Mouse (Mus musculus): ENCODE results near the gene Txnip. TPM values are rescaled to one million over a fixed set of nuclear protein-coding genes. Genes with fewer than 3 reads are reported as not detected.

Txnip gene
- polyA plus RNA-seq, 1 experiment from 2014 or later: 502 TPM

DNA sequence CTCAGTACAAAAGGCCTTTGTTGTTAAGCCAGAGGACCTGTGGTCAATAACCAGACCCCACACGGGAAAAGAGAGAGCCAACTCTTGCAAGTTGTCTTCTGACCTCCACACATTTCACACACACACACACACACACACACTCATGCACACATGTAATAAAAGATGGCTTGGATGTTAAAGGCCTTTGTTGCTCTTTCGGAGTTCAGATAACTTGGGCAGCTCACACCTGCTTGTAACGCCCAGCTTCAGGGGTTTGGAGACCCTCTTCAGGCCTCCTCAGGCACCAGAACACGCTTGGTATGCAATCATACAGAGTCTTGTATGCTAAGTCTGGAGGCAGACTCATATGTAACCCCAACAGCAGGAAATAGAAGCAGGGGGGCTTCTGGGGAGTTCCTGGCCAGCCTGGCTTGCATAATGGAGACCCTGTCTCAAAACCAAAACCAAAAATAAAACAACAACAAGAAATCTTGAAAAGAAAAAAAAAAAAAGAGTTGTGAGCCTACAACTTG, 21.5 kb downstream of the Txnip start:
- H3K4me1 ChIP-seq (ENCODE audit: insufficient read depth, low read depth, low read length): peaks cover 23% of the 10 kb centered on the region
- H3K4me3 ChIP-seq (ENCODE audit: low read depth, low read length): 0 out of 2 replicates have a peak overlapping the region, but pooled peaks have one; percentile 12
- ATAC-seq (no peak), DNase-seq (ENCODE audit: low spot score) (no peak)
- 0 out of 2 replicates have a peak overlapping the region, but pooled peaks have one; percentile 12 for H3K9ac ChIP-seq (replicated peaks; ENCODE audit: low read depth)
- H3K27me3 ChIP-seq (replicated peaks; ENCODE audit: insufficient read depth, low read length): no peaks in the 10 kb centered on the region
- H3K4me2 ChIP-seq (replicated peaks; ENCODE audit: low read depth, low read length): peak overlapping the region; percentile 42
- WGBS: 66% methylated on average over 4 of the region's 4 CpGs
- no peaks in the 10 kb centered on the region for H3K36me3 ChIP-seq (ENCODE audit: insufficient read depth, low read length)
- no peaks in the 10 kb centered on the region for H3K9me3 ChIP-seq (ENCODE audit: low read length)
- TF ChIP-seq CTCF (IDR thresholded peaks at IDR 0.05): no peak
- TF ChIP-seq EP300 (IDR thresholded peaks at IDR 0.05): no peak
- H3K27ac ChIP-seq (ENCODE audit: low read length): peak overlapping the region; percentile 71

- peak; percentile 40 for ATAC-seq
- H3K27me3 ChIP-seq (replicated peaks; ENCODE audit: insufficient read depth, low read length): no peaks in the 10 kb centered on the region
- H3K9me3 ChIP-seq (ENCODE audit: low read length): no peaks in the 10 kb centered on the region
- WGBS: 8% methylated on average over 16 of the region's 16 CpGs
- TF ChIP-seq CTCF (IDR thresholded peaks at IDR 0.05) (peak; percentile 100), EP300 (IDR thresholded peaks at IDR 0.05) (peak; percentile 21; the same call in 1 of the 2 replicates)
- peak; percentile 96 for DNase-seq (ENCODE audit: low spot score)
- H3K27ac ChIP-seq (ENCODE audit: low read length): peak overlapping the region; percentile 71
- no peaks in the 10 kb centered on the region for H3K36me3 ChIP-seq (ENCODE audit: insufficient read depth, low read length)
- H3K4me1 ChIP-seq (ENCODE audit: insufficient read depth, low read depth, low read length): peaks cover 23% of the 10 kb centered on the region
- peak overlapping the region; percentile 42 for H3K4me2 ChIP-seq (replicated peaks; ENCODE audit: low read depth, low read length)
- H3K4me3 ChIP-seq (ENCODE audit: low read depth, low read length): 0 out of 2 replicates have a peak overlapping the region, but pooled peaks have one; percentile 12
- 0 out of 2 replicates have a peak overlapping the region, but pooled peaks have one; percentile 12 for H3K9ac ChIP-seq (replicated peaks; ENCODE audit: low read depth)
These were observed 22.2 kb downstream of the Txnip start for GRCm38 (mm10) chr3:96579885-96580454.

DNA sequence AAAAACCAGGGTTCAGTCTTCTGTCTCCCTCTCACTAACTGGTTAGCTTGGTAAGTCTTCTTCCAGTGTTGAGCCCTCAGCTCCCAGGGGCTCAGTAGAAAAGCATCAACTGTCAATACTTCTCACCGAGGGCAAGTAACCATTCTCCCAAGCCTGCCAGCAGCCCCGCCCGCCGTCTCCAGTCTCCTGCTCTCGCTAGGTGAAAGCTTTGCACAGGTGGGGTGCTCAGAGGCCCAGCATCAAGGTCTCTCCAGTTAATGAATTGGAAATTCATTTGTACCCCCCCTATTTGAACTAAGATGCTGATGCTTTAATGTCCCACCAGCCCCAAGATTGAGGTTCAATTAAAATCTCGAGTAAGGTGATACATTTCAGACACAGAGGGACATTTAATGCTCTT, 23.4 kb downstream of the Txnip start:
- Histone ChIP-seq H3K4me3 (ENCODE audit: low read depth, low read length) (no peak overlapping the region), H3K4me2 (replicated peaks; ENCODE audit: low read depth, low read length) (no peak overlapping the region), H3K9ac (replicated peaks; ENCODE audit: low read depth) (no peak overlapping the region), H3K36me3 (ENCODE audit: insufficient read depth, low read length) (no peaks in the 10 kb centered on the region), H3K27ac (ENCODE audit: low read length) (no peak overlapping the region), H3K4me1 (ENCODE audit: insufficient read depth, low read depth, low read length) (peaks cover 18% of the 10 kb centered on the region; the same call in 1 of the 2 replicates), H3K27me3 (replicated peaks; ENCODE audit: insufficient read depth, low read length) (no peaks in the 10 kb centered on the region), H3K9me3 (ENCODE audit: low read length) (no peaks in the 10 kb centered on the region)
- TF ChIP-seq EP300 (IDR thresholded peaks at IDR 0.05) (no peak), CTCF (IDR thresholded peaks at IDR 0.05) (no peak)
- DNase-seq (ENCODE audit: low spot score) (no peak), ATAC-seq (no peak)
- 53% methylated on average over 6 of the region's 6 CpGs for WGBS

GRCm38 (mm10) chr3:96581771-96582515, 24.2 kb downstream of the Txnip start:
- no peaks in the 10 kb centered on the region for H3K27me3 ChIP-seq (replicated peaks; ENCODE audit: insufficient read depth, low read length)
- ATAC-seq (no peak), DNase-seq (ENCODE audit: low spot score) (no peak)
- no peak overlapping the region for H3K4me3 ChIP-seq (ENCODE audit: low read depth, low read length)
- 75% methylated on average over 16 of the region's 16 CpGs for WGBS
- H3K4me2 ChIP-seq (replicated peaks; ENCODE audit: low read depth, low read length): no peak overlapping the region
- H3K9me3 ChIP-seq (ENCODE audit: low read length): no peaks in the 10 kb centered on the region
- no peak overlapping the region for H3K27ac ChIP-seq (ENCODE audit: low read length)
- peaks cover 16% of the 10 kb centered on the region; the same call in 1 of the 2 replicates for H3K4me1 ChIP-seq (ENCODE audit: insufficient read depth, low read depth, low read length)
- TF ChIP-seq EP300 (IDR thresholded peaks at IDR 0.05): no peak
- TF ChIP-seq CTCF (IDR thresholded peaks at IDR 0.05): no peak
- no peaks in the 10 kb centered on the region for H3K36me3 ChIP-seq (ENCODE audit: insufficient read depth, low read length)
- no peak overlapping the region for H3K9ac ChIP-seq (replicated peaks; ENCODE audit: low read depth)

GRCm38 (mm10) chr3:96583386-96583785, 25.6 kb downstream of the Txnip start:
- Histone ChIP-seq H3K4me2 (replicated peaks; ENCODE audit: low read depth, low read length) (no peak overlapping the region), H3K9ac (replicated peaks; ENCODE audit: low read depth) (no peak overlapping the region), H3K27ac (ENCODE audit: low read length) (no peak overlapping the region), H3K4me3 (ENCODE audit: low read depth, low read length) (no peak overlapping the region), H3K36me3 (ENCODE audit: insufficient read depth, low read length) (no peaks in the 10 kb centered on the region), H3K4me1 (ENCODE audit: insufficient read depth, low read depth, low read length) (peaks cover 8% of the 10 kb centered on the region; the same call in 1 of the 2 replicates), H3K27me3 (replicated peaks; ENCODE audit: insufficient read depth, low read length) (no peaks in the 10 kb centered on the region), H3K9me3 (ENCODE audit: low read length) (no peaks in the 10 kb centered on the region)
- TF ChIP-seq EP300 (IDR thresholded peaks at IDR 0.05) (no peak), CTCF (IDR thresholded peaks at IDR 0.05) (peak; percentile 49)
- WGBS: 97% methylated on average over 5 of the region's 5 CpGs
- ATAC-seq: no peak
- no peak for DNase-seq (ENCODE audit: low spot score)

DNA sequence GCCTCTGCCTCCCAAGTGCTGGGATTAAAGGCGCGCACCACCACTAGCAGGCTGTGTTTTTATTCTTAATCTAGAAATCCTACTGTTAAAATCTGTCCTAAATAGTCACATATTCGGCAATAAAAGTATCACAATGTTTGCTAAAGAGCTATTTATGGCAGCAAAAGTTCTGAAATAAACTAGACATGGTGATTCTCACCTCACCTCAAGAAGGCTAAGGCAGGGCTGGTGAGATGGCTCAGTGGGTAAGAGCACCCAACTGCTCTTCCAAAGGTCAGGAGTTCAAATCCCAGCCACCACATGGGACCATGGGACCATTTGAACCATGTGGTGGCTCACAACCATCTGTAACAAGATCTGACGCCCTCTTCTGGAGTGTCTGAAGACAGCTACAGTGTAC, 32.9 kb downstream of the Txnip start:
- DNase-seq (ENCODE audit: low spot score) (no peak), ATAC-seq (no peak)
- no peaks in the 10 kb centered on the region; the same call in 1 of the 2 replicates for H3K4me1 ChIP-seq (ENCODE audit: insufficient read depth, low read depth, low read length)
- H3K4me2 ChIP-seq (replicated peaks; ENCODE audit: low read depth, low read length): no peak overlapping the region
- H3K9ac ChIP-seq (replicated peaks; ENCODE audit: low read depth): no peak overlapping the region
- no peaks in the 10 kb centered on the region for H3K36me3 ChIP-seq (ENCODE audit: insufficient read depth, low read length)
- no peak overlapping the region for H3K4me3 ChIP-seq (ENCODE audit: low read depth, low read length)
- no peaks in the 10 kb centered on the region for H3K27me3 ChIP-seq (replicated peaks; ENCODE audit: insufficient read depth, low read length)
- H3K9me3 ChIP-seq (ENCODE audit: low read length): no peaks in the 10 kb centered on the region
- WGBS: 87% methylated on average over 4 of the region's 4 CpGs
- TF ChIP-seq EP300 (IDR thresholded peaks at IDR 0.05): no peak
- H3K27ac ChIP-seq (ENCODE audit: low read length): no peak overlapping the region
